Mouse (Mus musculus) erythroblast, adult 5-6 weeks (primary cell): ENCODE measurements around the gene Plekhj1. TPM values are rescaled to one million over a fixed set of nuclear protein-coding genes. Genes with fewer than 3 reads are reported as not detected.

Experiments used
- ATAC-seq: replicated peaks from 2 replicates; pipeline ENCODE4 v1.8.0; 2016; ENCODE audit warnings: moderate number of reproducible peaks, mild to moderate bottlenecking, moderate TSS enrichment, inconsistent platforms; ENCODE audit not compliant: poor library complexity, low FRiP score, severe bottlenecking
- total RNA-seq, 2 experiments: library from RNA; stranded (forward) in 1 of 2; stranded (reverse) in 1 of 2; fragments of 150-400 nt in 1 of 2; fragments of 200-764, 138-1000 nt in 1 of 2; gene quantifications; 2 replicates each; pipeline versions ENCODE4 v1.2.3 to v1.2.4; 2015 to 2017; ENCODE audit warnings: low replicate concordance in 2 of 2

Plekhj1 gene
- total RNA-seq, 2 experiments from 2014 or later, result 13.9 to 45.2 TPM

DNA sequence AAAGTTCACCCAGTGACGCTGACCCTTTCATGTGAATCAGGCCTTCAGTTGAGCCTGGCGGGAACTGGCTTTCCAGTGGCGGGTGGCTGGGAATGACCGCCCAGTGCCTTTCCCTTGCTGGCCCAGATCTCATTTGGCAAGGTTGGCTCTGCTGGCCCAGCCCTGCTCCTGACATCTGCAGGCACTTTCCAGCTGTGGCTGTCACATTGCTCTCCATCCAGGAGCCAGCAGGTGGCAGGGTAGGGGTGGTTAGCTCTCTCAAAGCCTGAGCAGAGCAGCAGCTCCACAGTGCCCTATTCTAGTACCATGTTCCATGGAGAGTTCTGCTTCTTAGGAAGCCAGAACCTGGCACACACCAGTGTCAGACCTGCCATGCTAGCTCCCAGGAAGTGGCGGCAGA, 40.7 kb downstream of the Plekhj1 start:
- ATAC-seq, result peak; percentile 58

DNA sequence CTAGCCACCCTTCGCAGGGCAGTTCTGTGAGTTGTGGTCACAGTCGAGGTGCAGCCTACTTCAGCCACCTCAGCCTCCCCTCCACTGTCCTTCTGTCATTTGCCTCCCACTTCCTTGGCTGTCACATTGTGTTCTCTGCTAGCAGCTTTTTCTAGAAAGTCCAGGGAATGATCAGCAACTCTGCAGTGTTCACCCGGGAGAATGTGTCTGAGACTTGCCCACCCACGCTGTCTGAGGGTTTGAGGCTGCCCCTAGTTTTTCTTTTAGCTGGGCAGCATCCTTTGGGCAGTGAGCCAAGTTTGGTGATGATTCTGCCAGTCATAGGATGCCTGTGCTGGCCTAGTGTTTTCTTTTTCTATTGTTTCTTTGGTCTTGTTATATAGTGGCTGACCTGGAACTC, 41.5 kb downstream of the Plekhj1 start:
- no peak for ATAC-seq

DNA sequence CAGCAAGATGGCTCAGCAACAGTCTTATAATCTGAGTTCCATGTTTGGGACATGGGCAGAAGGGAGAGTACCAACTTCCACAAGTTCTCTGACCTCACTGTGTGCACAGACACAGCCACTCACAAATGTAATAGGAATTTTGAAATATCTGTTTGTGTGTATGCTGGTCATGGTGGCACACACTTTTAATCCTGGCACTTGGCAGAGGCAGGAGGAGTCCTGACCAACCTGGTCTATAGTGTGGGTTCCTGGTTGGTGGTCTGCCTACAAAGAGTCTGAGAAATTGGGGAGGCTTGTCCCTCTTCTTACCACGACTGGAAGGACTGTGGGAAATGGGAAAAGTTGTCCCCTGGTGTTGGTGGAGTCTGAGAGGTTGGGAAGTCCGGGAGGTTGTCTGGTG, 41.9 kb downstream of the Plekhj1 start:
- ATAC-seq, result no peak

DNA sequence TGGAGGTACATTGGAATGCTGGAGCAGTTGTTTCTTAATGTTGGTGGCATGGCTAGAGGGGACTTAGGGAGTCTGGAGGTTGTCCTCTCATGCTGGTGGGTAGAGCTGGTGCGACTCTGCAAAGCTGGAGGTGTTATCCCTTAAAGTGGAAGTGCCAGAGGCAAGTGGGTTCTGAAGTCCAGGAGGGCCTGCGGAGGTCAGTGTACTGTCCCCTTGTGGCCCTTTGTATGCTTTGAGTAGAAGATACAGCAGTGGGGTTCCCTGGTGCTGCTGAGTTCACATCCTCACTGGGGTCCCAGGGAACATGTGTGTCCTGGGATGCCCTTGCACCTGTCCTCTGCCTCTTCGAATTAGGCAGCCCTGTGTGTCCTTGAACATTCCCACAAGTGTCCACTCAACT, 42.3 kb downstream of the Plekhj1 start:
- ATAC-seq, result 0 out of 2 replicates have a peak, but pooled peaks have one; percentile 9

DNA sequence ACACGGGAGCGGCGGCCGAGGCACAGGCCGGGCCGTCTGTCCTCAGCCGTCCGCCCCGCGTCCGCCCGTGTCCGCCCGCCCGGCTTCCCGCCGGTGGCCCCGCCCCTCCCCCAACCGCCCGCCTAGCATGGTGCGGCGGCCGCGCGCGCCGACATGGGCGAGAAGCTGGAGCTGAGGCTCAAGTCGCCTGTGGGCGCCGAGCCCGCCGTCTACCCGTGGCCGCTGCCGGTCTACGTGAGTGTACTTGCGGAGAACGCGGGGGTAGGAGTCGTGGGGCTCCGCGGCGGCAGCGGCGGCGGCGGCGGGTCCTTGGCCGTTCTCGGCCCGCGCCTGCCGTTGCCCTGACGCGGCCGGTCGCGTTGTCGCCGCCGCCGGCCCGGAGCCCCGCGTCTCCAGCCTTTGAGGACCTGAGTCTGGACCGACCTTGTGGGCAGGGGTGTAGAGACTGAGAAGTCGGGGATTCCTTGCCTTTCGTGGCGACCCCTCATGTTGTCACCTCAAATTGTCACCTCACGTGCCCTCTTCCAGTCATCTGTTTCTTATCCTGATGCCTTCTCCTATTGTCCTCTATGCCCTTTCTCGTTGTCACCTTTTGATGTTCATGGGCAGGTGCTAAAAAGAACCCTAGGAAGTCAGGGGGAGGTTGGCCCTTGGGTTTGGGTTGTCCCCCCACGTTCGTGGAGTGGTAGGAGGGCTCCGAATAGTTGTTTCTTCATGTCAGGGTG, 43.0 kb downstream of the Plekhj1 start:
- ATAC-seq, result peak; percentile 20

DNA sequence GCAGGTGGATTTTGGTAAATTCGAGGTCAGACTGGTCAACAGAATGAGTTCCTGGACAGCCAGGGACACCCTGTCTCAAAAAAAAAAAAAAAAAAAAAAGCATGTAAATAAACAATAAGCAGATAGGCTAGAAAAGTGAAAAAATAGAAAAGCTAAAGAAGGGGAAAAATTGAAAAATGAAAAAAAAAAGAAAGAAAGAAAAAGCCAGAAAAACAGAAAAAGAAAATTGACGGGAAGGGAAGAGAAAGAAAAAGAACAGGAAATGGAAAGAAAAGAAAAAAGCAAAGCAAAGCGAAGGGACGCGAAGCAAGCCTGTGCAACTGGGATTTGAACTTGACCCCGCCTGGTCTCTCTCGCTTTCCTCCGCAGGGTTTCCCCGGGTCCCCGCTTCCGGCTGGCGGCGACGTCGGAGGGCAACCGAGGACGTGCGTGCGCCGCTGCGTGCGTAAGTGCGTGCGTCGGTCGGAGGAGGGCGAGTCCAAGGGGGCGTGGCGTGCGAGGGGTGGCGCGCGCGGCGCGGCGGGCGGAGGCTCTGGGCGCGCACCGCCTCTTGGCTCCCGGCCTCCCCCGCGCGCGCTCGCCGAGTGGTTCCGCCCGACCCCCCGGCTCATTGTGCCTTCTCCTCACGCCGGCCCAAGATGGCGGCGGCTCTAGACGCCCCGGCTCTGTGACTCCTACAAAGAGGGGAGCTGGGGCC, 43.7 kb downstream of the Plekhj1 start, which contains the start of gene Dot1l:
TSS of gene Dot1l (plus strand) at position 613 of the 697 bp plus-strand sequence.
- ATAC-seq, result peak; percentile 84

DNA sequence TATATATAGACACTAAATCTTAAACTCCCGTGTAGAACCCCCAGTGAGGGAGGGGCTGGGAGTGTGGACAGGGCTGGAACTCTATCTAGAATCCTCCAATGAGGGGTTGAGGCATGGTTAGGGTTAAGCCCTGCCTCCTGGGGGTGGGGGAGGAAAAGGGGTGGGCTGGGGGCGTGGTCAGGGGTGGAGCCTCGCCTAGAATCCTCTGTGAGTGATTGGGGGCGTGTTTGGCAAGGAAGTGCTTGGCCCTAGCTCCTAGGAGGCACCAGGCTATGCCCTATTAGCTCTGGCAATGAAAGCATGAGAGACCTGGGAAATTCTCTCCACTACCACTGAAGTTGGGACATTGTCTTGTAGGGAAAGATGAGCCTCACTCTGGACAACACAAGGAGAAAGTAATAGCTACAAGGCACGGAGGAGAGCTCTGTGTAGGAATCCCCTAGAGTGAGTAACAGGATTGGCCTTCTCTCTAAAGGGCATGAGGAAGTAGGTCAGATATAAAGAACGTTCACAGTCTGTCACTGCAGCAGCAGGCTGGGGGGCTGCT, 46.3 kb downstream of the Plekhj1 start:
- 0 out of 2 replicates have a peak, but pooled peaks have one; percentile 12 for ATAC-seq

DNA sequence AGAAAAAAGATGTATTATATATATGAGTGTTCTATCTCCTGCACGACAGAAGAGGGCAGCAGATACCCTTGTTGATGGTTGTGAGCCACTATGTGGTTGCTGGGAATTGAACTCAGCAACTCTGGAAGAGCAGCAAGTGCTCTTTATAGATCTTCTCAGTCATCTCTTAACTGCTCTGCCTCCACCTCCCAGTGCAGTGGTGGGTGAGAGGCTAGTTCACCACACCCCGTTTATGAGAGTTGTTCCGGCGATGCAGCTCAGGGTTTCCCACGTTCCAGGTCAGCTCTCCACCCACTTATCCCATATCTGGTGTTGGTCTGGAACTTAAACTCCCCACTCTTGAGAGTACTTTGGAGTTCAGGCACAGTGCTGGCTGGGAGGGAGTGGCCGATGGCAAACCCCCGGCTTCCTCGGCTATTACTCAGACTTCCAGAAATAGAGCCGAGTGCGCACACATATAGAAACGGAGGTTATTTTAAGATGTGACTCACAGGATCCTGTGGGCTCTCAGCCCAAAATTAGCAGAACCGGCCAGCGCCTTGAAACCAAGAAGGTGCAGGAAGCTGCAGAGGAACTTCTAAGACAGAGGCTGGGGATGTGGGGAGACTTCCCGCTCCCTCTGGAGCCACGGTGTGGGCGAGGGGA, 47.1 kb downstream of the Plekhj1 start:
- no peak for ATAC-seq

DNA sequence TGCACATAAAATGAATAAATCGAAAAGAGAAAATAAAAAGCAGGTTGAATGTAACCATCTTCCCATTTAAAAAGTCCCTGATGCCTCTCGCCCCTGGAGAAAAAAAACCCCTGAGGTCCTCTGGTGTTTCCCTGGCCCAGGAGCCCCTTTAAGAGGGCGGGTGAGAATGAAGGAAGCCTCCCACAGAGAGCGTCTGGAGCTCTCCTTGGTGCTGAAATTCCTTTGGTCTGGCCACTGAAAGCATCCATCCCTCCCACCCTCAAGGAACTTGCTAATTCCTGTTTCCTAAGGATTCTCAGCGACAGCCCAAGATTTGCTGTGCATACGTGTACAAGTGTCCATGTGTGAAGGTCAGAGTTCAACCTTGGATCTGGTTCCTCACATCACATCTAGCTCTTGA, 49.8 kb downstream of the Plekhj1 start:
- ATAC-seq, result no peak

DNA sequence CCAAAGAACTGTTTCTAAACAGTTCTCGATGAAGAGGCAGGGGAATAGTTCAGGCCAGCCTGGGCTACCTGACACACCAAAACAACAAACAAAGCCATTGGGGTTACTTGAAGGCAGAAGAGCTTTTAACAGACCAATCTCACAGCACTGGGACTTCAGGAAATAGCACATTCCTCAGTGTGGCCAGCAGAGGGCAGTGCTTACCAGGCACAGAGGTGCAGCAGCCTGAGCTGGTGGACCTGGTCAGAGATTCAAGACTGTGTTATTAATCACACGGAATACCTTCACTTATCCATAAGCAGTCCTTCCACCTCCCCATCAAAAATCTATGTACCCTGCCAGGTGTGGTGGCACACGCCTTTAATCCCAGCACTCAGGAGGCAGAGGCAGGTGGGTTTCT, 51.0 kb downstream of the Plekhj1 start:
- ATAC-seq, result peak; percentile 75

Other genes starting within 250 kb of the Plekhj1 start
- gene Rexo1, start 237.1 kb downstream of the Plekhj1 start, total RNA-seq (2015; ENCODE audit: low replicate concordance), result 18.0 and 20.2 TPM in 2 replicates
- gene Rexo1, start 237.1 kb downstream of the Plekhj1 start, total RNA-seq (2017; ENCODE audit: low replicate concordance), result 10.7 and 12.0 TPM in 2 replicates
- gene Klf16, start 221.3 kb downstream of the Plekhj1 start, total RNA-seq (2015; ENCODE audit: low replicate concordance), result 0.96 and 1.0 TPM in 2 replicates
- gene Klf16, start 221.3 kb downstream of the Plekhj1 start, total RNA-seq (2017; ENCODE audit: low replicate concordance), result 2.3 and 4.2 TPM in 2 replicates
- 23.6 and 66.1 TPM in 2 replicates for gene Abhd17a, start 208.3 kb downstream of the Plekhj1 start, total RNA-seq (2015; ENCODE audit: low replicate concordance)
- 2.0 and 7.7 TPM in 2 replicates for gene Abhd17a, start 208.3 kb downstream of the Plekhj1 start, total RNA-seq (2017; ENCODE audit: low replicate concordance)
- 7.3 and 14.0 TPM in 2 replicates for gene Scamp4, start 195.8 kb downstream of the Plekhj1 start, total RNA-seq (2015; ENCODE audit: low replicate concordance)
- gene Scamp4, start 195.8 kb downstream of the Plekhj1 start, total RNA-seq (2017; ENCODE audit: low replicate concordance), result 2.6 and 3.1 TPM in 2 replicates
- not detected in 2 replicates for gene Adat3, start 195.7 kb downstream of the Plekhj1 start, total RNA-seq (2015; ENCODE audit: low replicate concordance)
- 0.94 TPM in 1 of 2 replicates, not detected in the other for gene Adat3, start 195.7 kb downstream of the Plekhj1 start, total RNA-seq (2017; ENCODE audit: low replicate concordance)
- 0.21 TPM in 1 of 2 replicates, not detected in the other for gene Gm49322, start 192.6 kb downstream of the Plekhj1 start, total RNA-seq (2015; ENCODE audit: low replicate concordance)
- not detected in 2 replicates for gene Gm49322, start 192.6 kb downstream of the Plekhj1 start, total RNA-seq (2017; ENCODE audit: low replicate concordance)
- 25.5 and 25.6 TPM in 2 replicates for gene Csnk1g2, start 175.8 kb downstream of the Plekhj1 start, total RNA-seq (2015; ENCODE audit: low replicate concordance)
- 28.2 and 28.9 TPM in 2 replicates for gene Csnk1g2, start 175.8 kb downstream of the Plekhj1 start, total RNA-seq (2017; ENCODE audit: low replicate concordance)
- gene Btbd2, start 141.6 kb downstream of the Plekhj1 start, total RNA-seq (2015; ENCODE audit: low replicate concordance), result 5.6 and 6.1 TPM in 2 replicates
- 5.6 and 11.4 TPM in 2 replicates for gene Btbd2, start 141.6 kb downstream of the Plekhj1 start, total RNA-seq (2017; ENCODE audit: low replicate concordance)
- 40.2 and 47.4 TPM in 2 replicates for gene Mknk2, start 120.5 kb downstream of the Plekhj1 start, total RNA-seq (2015; ENCODE audit: low replicate concordance)
- gene Mknk2, start 120.5 kb downstream of the Plekhj1 start, total RNA-seq (2017; ENCODE audit: low replicate concordance), result 28.4 and 40.8 TPM in 2 replicates
- 13.4 and 25.6 TPM in 2 replicates for gene Mob3a, start 96.6 kb downstream of the Plekhj1 start, total RNA-seq (2015; ENCODE audit: low replicate concordance)
- gene Mob3a, start 96.6 kb downstream of the Plekhj1 start, total RNA-seq (2017; ENCODE audit: low replicate concordance), result 11.0 and 18.2 TPM in 2 replicates
- 8.6 and 9.8 TPM in 2 replicates for gene Izumo4, start 96.4 kb downstream of the Plekhj1 start, total RNA-seq (2015; ENCODE audit: low replicate concordance)
- 1.3 and 2.2 TPM in 2 replicates for gene Izumo4, start 96.4 kb downstream of the Plekhj1 start, total RNA-seq (2017; ENCODE audit: low replicate concordance)
- gene Ap3d1, start 56.4 kb downstream of the Plekhj1 start, total RNA-seq (2015; ENCODE audit: low replicate concordance), result 12.5 and 27.6 TPM in 2 replicates
- gene Ap3d1, start 56.4 kb downstream of the Plekhj1 start, total RNA-seq (2017; ENCODE audit: low replicate concordance), result 25.9 and 30.5 TPM in 2 replicates
- 10.9 and 15.6 TPM in 2 replicates for gene Dot1l, start 43.4 kb downstream of the Plekhj1 start, total RNA-seq (2015; ENCODE audit: low replicate concordance)
- 8.0 and 22.9 TPM in 2 replicates for gene Dot1l, start 43.4 kb downstream of the Plekhj1 start, total RNA-seq (2017; ENCODE audit: low replicate concordance)
- gene Sf3a2, start 428 bp downstream of the Plekhj1 start, total RNA-seq (2015; ENCODE audit: low replicate concordance), result 19.6 and 26.5 TPM in 2 replicates
- 7.2 and 11.2 TPM in 2 replicates for gene Sf3a2, start 428 bp downstream of the Plekhj1 start, total RNA-seq (2017; ENCODE audit: low replicate concordance)
- gene Amh, start 6.6 kb upstream of the Plekhj1 start, total RNA-seq (2015; ENCODE audit: low replicate concordance), result not detected in 2 replicates
- gene Amh, start 6.6 kb upstream of the Plekhj1 start, total RNA-seq (2017; ENCODE audit: low replicate concordance), result not detected in 2 replicates
- gene Jsrp1, start 14.9 kb upstream of the Plekhj1 start, total RNA-seq (2015; ENCODE audit: low replicate concordance), result not detected in 2 replicates
- gene Jsrp1, start 14.9 kb upstream of the Plekhj1 start, total RNA-seq (2017; ENCODE audit: low replicate concordance), result not detected in 2 replicates
- 1,067 and 1,159 TPM in 2 replicates for gene Oaz1, start 28.0 kb upstream of the Plekhj1 start, total RNA-seq (2015; ENCODE audit: low replicate concordance)
- 242 and 348 TPM in 2 replicates for gene Oaz1, start 28.0 kb upstream of the Plekhj1 start, total RNA-seq (2017; ENCODE audit: low replicate concordance)
- not detected in 2 replicates for gene Lingo3, start 45.4 kb upstream of the Plekhj1 start, total RNA-seq (2015; ENCODE audit: low replicate concordance)
- gene Lingo3, start 45.4 kb upstream of the Plekhj1 start, total RNA-seq (2017; ENCODE audit: low replicate concordance), result not detected in 2 replicates
- gene Lsm7, start 56.6 kb upstream of the Plekhj1 start, total RNA-seq (2015; ENCODE audit: low replicate concordance), result 27.8 and 33.2 TPM in 2 replicates
- gene Lsm7, start 56.6 kb upstream of the Plekhj1 start, total RNA-seq (2017; ENCODE audit: low replicate concordance), result 59.8 and 67.9 TPM in 2 replicates
- 225 and 274 TPM in 2 replicates for gene Sppl2b, start 56.6 kb upstream of the Plekhj1 start, total RNA-seq (2015; ENCODE audit: low replicate concordance)
- gene Sppl2b, start 56.6 kb upstream of the Plekhj1 start, total RNA-seq (2017; ENCODE audit: low replicate concordance), result 343 and 430 TPM in 2 replicates
- gene Tmprss9, start 73.2 kb upstream of the Plekhj1 start, total RNA-seq (2015; ENCODE audit: low replicate concordance), result not detected in 2 replicates
- 0.17 TPM in 1 of 2 replicates, not detected in the other for gene Tmprss9, start 73.2 kb upstream of the Plekhj1 start, total RNA-seq (2017; ENCODE audit: low replicate concordance)
- gene Timm13, start 102.3 kb upstream of the Plekhj1 start, total RNA-seq (2015; ENCODE audit: low replicate concordance), result 12.1 and 17.6 TPM in 2 replicates
- 14.1 and 24.7 TPM in 2 replicates for gene Timm13, start 102.3 kb upstream of the Plekhj1 start, total RNA-seq (2017; ENCODE audit: low replicate concordance)
- 2.7 and 7.3 TPM in 2 replicates for gene Lmnb2, start 119.6 kb upstream of the Plekhj1 start, total RNA-seq (2015; ENCODE audit: low replicate concordance)
- gene Lmnb2, start 119.6 kb upstream of the Plekhj1 start, total RNA-seq (2017; ENCODE audit: low replicate concordance), result 9.3 and 9.7 TPM in 2 replicates
- gene Gadd45b, start 131.4 kb upstream of the Plekhj1 start, total RNA-seq (2015; ENCODE audit: low replicate concordance), result 2.3 and 10.6 TPM in 2 replicates
- gene Gadd45b, start 131.4 kb upstream of the Plekhj1 start, total RNA-seq (2017; ENCODE audit: low replicate concordance), result 3.2 and 4.9 TPM in 2 replicates
- not detected in 2 replicates for gene Gng7, start 216.3 kb upstream of the Plekhj1 start, total RNA-seq (2015; ENCODE audit: low replicate concordance)
- gene Gng7, start 216.3 kb upstream of the Plekhj1 start, total RNA-seq (2017; ENCODE audit: low replicate concordance), result not detected in 2 replicates
- gene Diras1, start 227.0 kb upstream of the Plekhj1 start, total RNA-seq (2015; ENCODE audit: low replicate concordance), result not detected in 2 replicates
- not detected in 2 replicates for gene Diras1, start 227.0 kb upstream of the Plekhj1 start, total RNA-seq (2017; ENCODE audit: low replicate concordance)
- 2.1 and 2.5 TPM in 2 replicates for gene Slc39a3, start 238.8 kb upstream of the Plekhj1 start, total RNA-seq (2015; ENCODE audit: low replicate concordance)
- 2.7 and 3.8 TPM in 2 replicates for gene Slc39a3, start 238.8 kb upstream of the Plekhj1 start, total RNA-seq (2017; ENCODE audit: low replicate concordance)